Mouse (Mus musculus): ENCODE results near the gene Rmi1.

- no peak for TF ChIP-seq CTCF (IDR thresholded peaks at IDR 0.05; ENCODE audit: low read depth)
- no peak for TF ChIP-seq EP300 (optimal IDR thresholded peaks at IDR 0.05)
Measured at GRCm38 (mm10) chr13:58415374-58415773, 13.3 kb downstream of the Rmi1 start.

All from stomach, postnatal 0 days (tissue).